Mouse (Mus musculus): ENCODE measurements around the gene Actn4. TPM values are rescaled to one million over a fixed set of nuclear protein-coding genes. Genes with fewer than 3 reads are reported as not detected.
"Not testable (repeated sequence)": the region's sequence is repeated elsewhere in the genome, so short reads cannot be mapped to it uniquely, and the experiment has no call there.

Actn4 gene
- polyA plus RNA-seq, 1 experiment from 2014 or later: 126 TPM

DNA sequence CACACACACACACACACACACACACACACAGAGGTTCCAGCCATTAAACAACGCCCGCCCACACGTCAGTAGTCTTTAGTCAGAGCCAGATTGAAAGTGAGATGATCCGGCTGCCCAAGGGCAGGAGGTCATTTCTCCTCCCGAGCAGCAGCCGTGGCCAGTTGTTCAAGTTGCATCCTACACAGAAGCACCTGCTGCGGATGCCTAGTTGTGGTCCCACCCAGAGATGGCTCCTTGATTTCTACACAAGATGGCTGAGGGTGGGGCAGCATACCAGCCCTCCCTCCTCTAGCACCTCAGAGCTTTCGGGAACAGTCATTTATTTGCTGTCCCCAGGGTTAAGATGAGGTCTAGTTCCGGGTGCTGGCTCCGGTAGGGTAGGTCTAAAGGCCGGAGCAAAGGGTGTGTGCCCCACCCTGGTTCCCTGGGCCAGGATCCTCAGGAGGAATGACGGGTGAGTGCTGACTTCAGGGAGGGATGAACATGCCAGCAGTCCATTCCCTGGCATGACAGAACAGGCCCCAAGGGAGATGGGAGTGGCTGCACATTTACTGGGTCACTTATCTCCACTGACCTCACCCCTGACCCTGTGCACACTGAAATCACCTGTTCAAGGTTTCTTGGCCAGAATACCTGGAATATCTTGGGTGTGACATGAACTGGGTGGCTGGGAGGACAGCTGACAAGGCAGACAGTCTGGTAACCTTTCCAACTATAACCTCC is 7.7 kb upstream of the Actn4 start:
- Histone ChIP-seq H3K4me1 (replicated peaks) (peaks cover 23% of the 10 kb centered on the region), H3K27ac (replicated peaks) (no peak overlapping the region; the same call in 1 of the 2 replicates), H3K4me2 (no peak overlapping the region), H3K36me3 (replicated peaks) (peaks cover 41% of the 10 kb centered on the region), H3K27me3 (no peaks in the 10 kb centered on the region), H3K9ac (no peak overlapping the region), H3K9me3 (replicated peaks) (no peaks in the 10 kb centered on the region), H3K4me3 (replicated peaks) (no peak overlapping the region)
- ATAC-seq (ENCODE audit: insufficient read depth): peak; percentile 8; the same call in 1 of the 2 replicates
- 67% methylated on average over 12 of the region's 12 CpGs for WGBS (ENCODE audit: insufficient replicate concordance)

GRCm38 (mm10) chr7:28969271-28969670 is 7.1 kb upstream of the Actn4 start:
- H3K4me3 ChIP-seq (replicated peaks): no peak overlapping the region
- no peak overlapping the region for H3K4me2 ChIP-seq
- H3K9me3 ChIP-seq (replicated peaks): no peaks in the 10 kb centered on the region
- peaks cover 23% of the 10 kb centered on the region for H3K4me1 ChIP-seq (replicated peaks)
- H3K27ac ChIP-seq (replicated peaks): no peak overlapping the region
- peaks cover 35% of the 10 kb centered on the region for H3K36me3 ChIP-seq (replicated peaks)
- ATAC-seq (ENCODE audit: insufficient read depth): no peak
- WGBS (ENCODE audit: insufficient replicate concordance): 90% methylated on average over 1 of the region's 1 CpGs
- no peak overlapping the region for H3K9ac ChIP-seq
- H3K27me3 ChIP-seq: no peaks in the 10 kb centered on the region

DNA sequence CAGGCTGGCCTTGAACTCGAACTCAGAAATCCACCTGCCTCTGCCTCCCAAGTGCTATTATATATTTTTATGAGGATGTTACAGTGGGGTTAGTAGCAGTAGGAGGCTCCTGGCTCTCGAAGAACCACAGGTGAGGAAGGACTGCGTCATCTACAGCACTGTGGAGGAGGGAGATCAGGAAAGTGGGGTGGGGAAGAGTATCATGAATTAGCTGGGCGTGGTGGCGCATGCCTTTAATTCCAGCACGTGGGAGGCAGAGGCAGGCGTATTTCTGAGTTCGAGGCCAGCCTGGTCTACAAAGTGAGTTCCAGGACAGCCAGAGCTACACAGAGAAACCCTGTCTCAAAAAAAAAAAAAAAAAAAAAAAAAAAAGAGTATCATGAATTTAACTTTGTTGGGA is 6.0 kb upstream of the Actn4 start:
- H3K9me3 ChIP-seq (replicated peaks); H3K27me3 ChIP-seq; H3K4me2 ChIP-seq; H3K9ac ChIP-seq; H3K4me3 ChIP-seq (replicated peaks); ATAC-seq (ENCODE audit: insufficient read depth); H3K27ac ChIP-seq (replicated peaks): not testable (repeated sequence)
- Histone ChIP-seq H3K4me1 (replicated peaks) (peaks cover 29% of the 10 kb centered on the region), H3K36me3 (replicated peaks) (peaks cover 24% of the 10 kb centered on the region)
- 76% methylated on average over 8 of the region's 8 CpGs for WGBS (ENCODE audit: insufficient replicate concordance)

GRCm38 (mm10) chr7:28966751-28967505 is 4.8 kb upstream of the Actn4 start:
- Histone ChIP-seq H3K27me3 (no peaks in the 10 kb centered on the region), H3K4me1 (replicated peaks) (peaks cover 37% of the 10 kb centered on the region), H3K4me3 (replicated peaks) (no peak overlapping the region), H3K9me3 (replicated peaks) (no peaks in the 10 kb centered on the region), H3K4me2 (no peak overlapping the region), H3K36me3 (replicated peaks) (peaks cover 15% of the 10 kb centered on the region), H3K27ac (replicated peaks) (no peak overlapping the region), H3K9ac (no peak overlapping the region)
- no peak for ATAC-seq (ENCODE audit: insufficient read depth)
- WGBS (ENCODE audit: insufficient replicate concordance): 63% methylated on average over 4 of the region's 4 CpGs

GRCm38 (mm10) chr7:28966181-28966580 is 4.0 kb upstream of the Actn4 start:
- no peaks in the 10 kb centered on the region for H3K9me3 ChIP-seq (replicated peaks)
- WGBS (ENCODE audit: insufficient replicate concordance): 82% methylated on average over 4 of the region's 5 CpGs
- H3K27me3 ChIP-seq: no peaks in the 10 kb centered on the region
- H3K36me3 ChIP-seq (replicated peaks): peaks cover 7% of the 10 kb centered on the region
- peaks cover 41% of the 10 kb centered on the region for H3K4me1 ChIP-seq (replicated peaks)
- ATAC-seq (ENCODE audit: insufficient read depth): no peak
- H3K4me2 ChIP-seq: no peak overlapping the region
- no peak overlapping the region for H3K27ac ChIP-seq (replicated peaks)
- H3K4me3 ChIP-seq (replicated peaks): no peak overlapping the region
- no peak overlapping the region for H3K9ac ChIP-seq

- Histone ChIP-seq H3K4me3 (replicated peaks) (no peak overlapping the region), H3K4me2 (no peak overlapping the region), H3K4me1 (replicated peaks) (peaks cover 47% of the 10 kb centered on the region), H3K36me3 (replicated peaks) (0 out of 2 replicates have a peak, but pooled peaks cover 3% of the 10 kb centered on the region), H3K27me3 (no peaks in the 10 kb centered on the region), H3K27ac (replicated peaks) (no peak overlapping the region), H3K9ac (no peak overlapping the region), H3K9me3 (replicated peaks) (no peaks in the 10 kb centered on the region)
- no peak for ATAC-seq (ENCODE audit: insufficient read depth)
- 71% methylated on average over 5 of the region's 5 CpGs for WGBS (ENCODE audit: insufficient replicate concordance)
Observed at GRCm38 (mm10) chr7:28965346-28965840, 3.3 kb upstream of the Actn4 start.

- Histone ChIP-seq H3K9ac (no peak overlapping the region), H3K36me3 (replicated peaks) (no peaks in the 10 kb centered on the region), H3K27ac (replicated peaks) (peak overlapping the region; percentile 92), H3K4me2 (peak overlapping the region; percentile 93; the same call in 1 of the 2 replicates), H3K9me3 (replicated peaks) (no peaks in the 10 kb centered on the region), H3K27me3 (no peaks in the 10 kb centered on the region), H3K4me1 (replicated peaks) (peaks cover 57% of the 10 kb centered on the region), H3K4me3 (replicated peaks) (no peak overlapping the region)
- ATAC-seq (ENCODE audit: insufficient read depth): no peak
- 71% methylated on average over 3 of the region's 3 CpGs for WGBS (ENCODE audit: insufficient replicate concordance)
Observed at GRCm38 (mm10) chr7:28963399-28963923, 1.3 kb upstream of the Actn4 start.

DNA sequence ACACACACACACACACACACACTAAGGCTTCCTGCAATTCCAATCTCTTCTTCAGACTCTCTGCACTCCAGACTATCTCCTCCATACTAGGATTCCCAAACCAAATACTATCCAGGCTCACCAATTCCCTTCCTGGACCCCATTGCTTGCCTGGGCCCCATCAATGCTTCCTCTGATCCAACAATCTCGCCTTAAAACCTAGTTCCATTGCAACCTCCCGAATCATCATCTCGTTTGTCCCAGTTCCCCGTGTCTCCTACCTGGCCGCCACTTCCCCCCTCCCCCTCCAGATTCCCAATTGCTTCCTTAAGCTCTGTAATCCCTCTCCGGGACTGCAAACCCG is 585 bp downstream of the Actn4 start:
- Histone ChIP-seq H3K4me1 (replicated peaks) (peaks cover 70% of the 10 kb centered on the region), H3K4me3 (replicated peaks) (peak overlapping the region; percentile 84), H3K27ac (replicated peaks) (peak overlapping the region; percentile 92), H3K4me2 (peak overlapping the region; percentile 93), H3K27me3 (no peaks in the 10 kb centered on the region), H3K36me3 (replicated peaks) (no peaks in the 10 kb centered on the region), H3K9me3 (replicated peaks) (no peaks in the 10 kb centered on the region), H3K9ac (peak overlapping the region; percentile 93)
- WGBS (ENCODE audit: insufficient replicate concordance): under 1% methylated on average over 7 of the region's 7 CpGs
- ATAC-seq (ENCODE audit: insufficient read depth): no peak

DNA sequence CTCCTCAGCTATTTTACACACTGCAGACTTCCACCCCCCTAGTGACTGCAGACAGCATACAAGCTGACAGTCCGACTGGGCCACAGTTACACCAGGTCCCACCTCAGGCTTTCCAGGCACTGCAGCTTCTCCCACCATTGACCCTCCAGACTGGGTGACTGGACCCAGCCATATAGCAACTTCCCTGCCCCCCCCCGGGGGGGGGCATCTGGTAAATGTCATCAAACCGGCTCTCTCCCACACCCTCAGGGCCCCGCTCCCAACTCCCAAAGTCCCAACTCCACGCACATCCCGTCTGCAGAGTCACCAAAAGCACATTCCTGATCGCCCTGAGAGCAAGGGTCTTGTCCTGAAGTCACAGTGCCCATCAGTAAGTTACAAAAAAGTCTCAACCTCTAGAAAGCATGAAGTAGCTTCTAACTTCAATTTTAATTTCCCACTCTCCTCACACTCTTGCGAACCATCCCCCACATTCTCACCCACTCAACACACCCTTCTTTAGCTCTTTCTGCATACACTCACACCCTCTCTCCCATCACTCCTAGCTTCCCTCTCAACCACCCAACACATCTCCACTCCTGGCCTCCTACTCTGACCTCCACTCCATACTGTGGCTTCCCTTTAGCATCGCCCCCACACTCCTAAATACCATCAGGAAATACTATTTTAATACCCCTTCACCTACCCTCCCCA is 1.6 kb downstream of the Actn4 start:
- 22% methylated on average over 9 of the region's 9 CpGs for WGBS (ENCODE audit: insufficient replicate concordance)
- peak overlapping the region; percentile 93 for H3K4me2 ChIP-seq
- H3K36me3 ChIP-seq (replicated peaks): no peaks in the 10 kb centered on the region
- H3K9me3 ChIP-seq (replicated peaks): no peaks in the 10 kb centered on the region
- peaks cover 79% of the 10 kb centered on the region for H3K4me1 ChIP-seq (replicated peaks)
- peak overlapping the region; percentile 92 for H3K27ac ChIP-seq (replicated peaks)
- ATAC-seq (ENCODE audit: insufficient read depth): no peak
- no peaks in the 10 kb centered on the region for H3K27me3 ChIP-seq
- peak overlapping the region; percentile 93 for H3K9ac ChIP-seq
- H3K4me3 ChIP-seq (replicated peaks): peak overlapping the region; percentile 84

GRCm38 (mm10) chr7:28959505-28960045 is 2.6 kb downstream of the Actn4 start:
- H3K4me2 ChIP-seq: peak overlapping the region; percentile 93
- H3K9me3 ChIP-seq (replicated peaks): no peaks in the 10 kb centered on the region
- H3K4me1 ChIP-seq (replicated peaks): peaks cover 84% of the 10 kb centered on the region
- ATAC-seq (ENCODE audit: insufficient read depth): peak; percentile 4; the same call in 1 of the 2 replicates
- H3K9ac ChIP-seq: peak overlapping the region; percentile 93
- 4% methylated on average over 6 of the region's 6 CpGs for WGBS (ENCODE audit: insufficient replicate concordance)
- peak overlapping the region; percentile 92 for H3K27ac ChIP-seq (replicated peaks)
- no peaks in the 10 kb centered on the region for H3K36me3 ChIP-seq (replicated peaks)
- H3K4me3 ChIP-seq (replicated peaks): peak overlapping the region; percentile 84
- H3K27me3 ChIP-seq: no peaks in the 10 kb centered on the region

Measured in liver, embryonic 15.5 days (tissue).